Mouse (Mus musculus) CH12.LX (cell line): ENCODE measurements around the gene Ccdc28b. TPM values are rescaled to one million over a fixed set of nuclear protein-coding genes. Genes with fewer than 3 reads are reported as not detected.

Experiments
- DNase-seq: peaks from one replicate; pipeline ENCODE4 v3.0.0-alpha.2; 2013; ENCODE audit errors: extremely low read depth
- H3K27ac ChIP-seq: 2 replicates; pipeline ENCODE4 v1.5.1; 2012; ENCODE audit warnings: low read depth, mild to moderate bottlenecking, control low read depth, moderate library complexity; ENCODE audit not compliant: insufficient read depth
- H3K27me3 ChIP-seq: replicated peaks from 2 replicates; pipeline ENCODE3; 2012; ENCODE audit warnings: inconsistent platforms
- H3K36me3 ChIP-seq, 2 experiments: replicated peaks in 1 of 2; 2 replicates each; pipeline versions ENCODE3 to v1.6.1; 2012; ENCODE audit warnings: inconsistent platforms in 1 of 2, low read length in 1 of 2, mild to moderate bottlenecking in 1 of 2, mixed read lengths in 1 of 2, moderate library complexity in 1 of 2; ENCODE audit not compliant: control insufficient read depth in 1 of 2, insufficient read depth in 1 of 2
- H3K4me1 ChIP-seq, 2 experiments: 2 replicates each; pipeline ENCODE4 v1.6.1; 2012; ENCODE audit warnings: inconsistent platforms in 1 of 2, moderate library complexity in 1 of 2; ENCODE audit not compliant: insufficient read depth in 2 of 2, control insufficient read depth in 1 of 2
- H3K4me2 ChIP-seq: 2 replicates; pipeline ENCODE4 v1.6.1; 2012; ENCODE audit warnings: low read depth, mild to moderate bottlenecking, control low read depth; ENCODE audit not compliant: poor library complexity, insufficient read depth, severe bottlenecking
- H3K4me3 ChIP-seq, 3 experiments: fragments of 150-350 bp in 1 of 3; sonication (generic) in 1 of 3; replicated peaks in 1 of 3; 2 replicates each; pipeline versions ENCODE3 to v1.5.1; 2011 to 2012; ENCODE audit warnings: low read depth in 2 of 3, low read length in 2 of 3, mild to moderate bottlenecking in 2 of 3, moderate library complexity in 2 of 3, control low read depth in 1 of 3, improper control_type of control experiment in 1 of 3, inconsistent platforms in 1 of 3, mixed read lengths in 1 of 3; ENCODE audit not compliant: poor library complexity in 1 of 3
- H3K79me2 ChIP-seq: replicated peaks from 2 replicates; pipeline ENCODE4 v1.6.1; 2012; ENCODE audit warnings: mild to moderate bottlenecking, moderate library complexity; ENCODE audit not compliant: control insufficient read depth, poor library complexity, insufficient read depth, severe bottlenecking; ENCODE audit errors: extremely low read depth
- H3K9ac ChIP-seq: 2 replicates; pipeline ENCODE4 v1.6.1; 2012; ENCODE audit warnings: low read depth, mild to moderate bottlenecking, control low read depth, moderate library complexity; ENCODE audit not compliant: insufficient read depth
- H3K9me3 ChIP-seq: replicated peaks from 2 replicates; pipeline ENCODE3; 2012; ENCODE audit warnings: low read length, inconsistent platforms, mixed read lengths
- BHLHE40 ChIP-seq: IDR thresholded peaks from 2 replicates; pipeline ENCODE4 v1.6.1; 2011; ENCODE audit warnings: mild to moderate bottlenecking, low read depth, low read length, improper control_type of control experiment
- CHD2 ChIP-seq: IDR thresholded peaks from 2 replicates; pipeline ENCODE4 v1.6.1; 2011; ENCODE audit warnings: low read length, improper control_type of control experiment
- E2F4 ChIP-seq: IDR thresholded peaks from 2 replicates; pipeline ENCODE4 v1.6.1; 2011; ENCODE audit warnings: low read depth, low read length, improper control_type of control experiment; ENCODE audit not compliant: insufficient replicate concordance
- ELF1 ChIP-seq: IDR thresholded peaks from 2 replicates; pipeline ENCODE4 v1.6.1; 2014; ENCODE audit warnings: low read depth, mild to moderate bottlenecking, inconsistent platforms, low read length, improper control_type of control experiment
- ETS1 ChIP-seq: conservative IDR thresholded peaks from 2 replicates; pipeline ENCODE4 v1.6.1; 2012; ENCODE audit warnings: low read depth, mild to moderate bottlenecking, inconsistent platforms, low read length, improper control_type of control experiment, moderate library complexity
- GABPA ChIP-seq: IDR thresholded peaks from 2 replicates; pipeline ENCODE4 v1.6.1; 2012; ENCODE audit warnings: low read depth, low read length, improper control_type of control experiment, inconsistent platforms; ENCODE audit not compliant: insufficient replicate concordance
- KAT2A ChIP-seq: IDR thresholded peaks from 2 replicates; pipeline ENCODE4 v1.6.1; 2012; ENCODE audit warnings: low read length, improper control_type of control experiment, inconsistent platforms; ENCODE audit not compliant: insufficient replicate concordance
- MAX ChIP-seq: IDR thresholded peaks from 2 replicates; pipeline ENCODE4 v1.6.1; 2011; ENCODE audit warnings: low read length, improper control_type of control experiment
- MAZ ChIP-seq: IDR thresholded peaks from 2 replicates; pipeline ENCODE4 v1.6.1; 2012; ENCODE audit warnings: low read depth, mild to moderate bottlenecking, inconsistent platforms, low read length, improper control_type of control experiment, moderate library complexity
- MXI1 ChIP-seq: IDR thresholded peaks from 2 replicates; pipeline ENCODE4 v1.6.1; 2011; ENCODE audit warnings: mild to moderate bottlenecking, low read depth, low read length, improper control_type of control experiment
- MYC ChIP-seq: IDR thresholded peaks from 2 replicates; pipeline ENCODE4 v1.6.1; 2011; ENCODE audit warnings: low read depth, mild to moderate bottlenecking, improper control_type of control experiment, low read length
- PAX5 ChIP-seq: IDR thresholded peaks from 2 replicates; pipeline ENCODE4 v1.6.1; 2012; ENCODE audit warnings: low read length, inconsistent platforms, mixed read lengths
- POLR2A ChIP-seq: IDR thresholded peaks from 2 replicates; pipeline ENCODE4 v1.6.1; 2011; ENCODE audit warnings: low read depth, mild to moderate bottlenecking, improper control_type of control experiment, low read length
- RCOR1 ChIP-seq: conservative IDR thresholded peaks from 2 replicates; pipeline ENCODE4 v1.6.1; 2012; ENCODE audit warnings: low read depth, mild to moderate bottlenecking, inconsistent platforms, low read length, improper control_type of control experiment
- SIN3A ChIP-seq: IDR thresholded peaks from 2 replicates; pipeline ENCODE4 v1.6.1; 2012; ENCODE audit warnings: low read length, improper control_type of control experiment, inconsistent platforms
- SMC3 ChIP-seq: IDR thresholded peaks from 2 replicates; pipeline ENCODE4 v1.6.1; 2011; ENCODE audit warnings: low read depth, low read length, improper control_type of control experiment
- TCF12 ChIP-seq: IDR thresholded peaks from 2 replicates; pipeline ENCODE4 v1.6.1; 2014; ENCODE audit warnings: low read depth, mild to moderate bottlenecking, inconsistent platforms, low read length, improper control_type of control experiment
- USF1 ChIP-seq: IDR thresholded peaks from 2 replicates; pipeline ENCODE4 v1.6.1; 2014; ENCODE audit warnings: low read depth, mild to moderate bottlenecking, inconsistent platforms, low read length, improper control_type of control experiment
- dilution Hi-C: fragments of 300-500 bp; cut with MboI; formaldehyde crosslinking; loops from 2 replicates; pipeline ENCODE4 v1.14.3; 2020; ENCODE audit warnings: low sequenced_read_pairs; ENCODE audit not compliant: extremely low pct_unique_long_range_greater_than_20kb, extremely low pct_ligation_motif_present
- in situ Hi-C: fragments of 300-500 bp; cut with MboI; formaldehyde crosslinking; loops from 3 replicates; pipeline ENCODE4 v1.14.3; 2019; ENCODE audit warnings: low sequenced_read_pairs, low pct_ligation_motif_present, low pct_unique_long_range_greater_than_20kb, mixed read lengths
- polyA plus RNA-seq: library from polyadenylated mRNA; unstranded; fragments of >175 nt; gene quantifications from 2 replicates; pipeline ENCODE4 v1.2.1, GENCODE M21; 2012; ENCODE audit warnings: low read depth; ENCODE audit not compliant: insufficient read length
- total RNA-seq, 2 experiments: library from RNA; depleted of rRNA; stranded (reverse); fragments of 300-350 nt in 1 of 2; fragments of >200 nt in 1 of 2; gene quantifications; 2 replicates each; pipeline ENCODE4 v1.2.3; 2012 to 2014

The Ccdc28b gene
- total and polyA plus RNA-seq, 3 experiments: 24.0 to 28.0 (median 27.3) TPM

DNA sequence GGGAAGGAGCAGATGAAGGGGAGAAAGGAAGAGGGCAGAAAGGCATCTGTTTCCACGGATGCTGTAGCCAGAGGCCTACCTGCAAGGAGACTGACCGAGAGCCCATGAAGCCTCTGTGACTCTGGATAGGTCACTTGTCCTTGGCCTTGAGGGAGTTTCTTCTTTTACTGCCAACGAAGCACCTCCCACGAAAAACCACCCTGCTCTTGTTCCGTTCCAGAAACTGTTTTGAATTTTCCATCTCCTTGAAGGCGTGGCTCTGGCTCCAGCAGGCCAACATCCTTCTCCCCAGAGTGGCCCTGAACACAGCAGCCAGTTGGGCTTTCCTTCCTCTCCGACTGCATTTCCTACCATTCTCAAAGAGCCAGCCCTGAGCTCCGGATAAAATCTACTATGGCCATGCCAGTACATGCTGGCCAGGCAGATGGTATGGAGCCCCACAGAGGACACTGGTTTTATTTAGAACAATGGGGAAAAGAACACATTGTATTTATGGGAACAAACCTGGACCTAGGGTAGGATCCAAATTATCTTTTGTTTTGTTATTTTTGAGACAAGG is 2.4 kb downstream of the Ccdc28b start (continued):
- TF ChIP-seq KAT2A: 0 out of 2 replicates have a peak, but pooled peaks have one; percentile 18
- no peak for TF ChIP-seq MXI1
- peak; percentile 46 for TF ChIP-seq ETS1
- no peak for TF ChIP-seq CHD2
- no peak for TF ChIP-seq PAX5
- no peak for TF ChIP-seq MAZ
- peak; percentile 72 for TF ChIP-seq TCF12
- TF ChIP-seq SMC3: no peak
- TF ChIP-seq MYC: peak; percentile 78
- TF ChIP-seq RCOR1: no peak
- no peak for TF ChIP-seq ELF1
- no peak for TF ChIP-seq E2F4
- TF ChIP-seq GABPA: no peak
- no peak for TF ChIP-seq MAX
- no peak for TF ChIP-seq BHLHE40

DNA sequence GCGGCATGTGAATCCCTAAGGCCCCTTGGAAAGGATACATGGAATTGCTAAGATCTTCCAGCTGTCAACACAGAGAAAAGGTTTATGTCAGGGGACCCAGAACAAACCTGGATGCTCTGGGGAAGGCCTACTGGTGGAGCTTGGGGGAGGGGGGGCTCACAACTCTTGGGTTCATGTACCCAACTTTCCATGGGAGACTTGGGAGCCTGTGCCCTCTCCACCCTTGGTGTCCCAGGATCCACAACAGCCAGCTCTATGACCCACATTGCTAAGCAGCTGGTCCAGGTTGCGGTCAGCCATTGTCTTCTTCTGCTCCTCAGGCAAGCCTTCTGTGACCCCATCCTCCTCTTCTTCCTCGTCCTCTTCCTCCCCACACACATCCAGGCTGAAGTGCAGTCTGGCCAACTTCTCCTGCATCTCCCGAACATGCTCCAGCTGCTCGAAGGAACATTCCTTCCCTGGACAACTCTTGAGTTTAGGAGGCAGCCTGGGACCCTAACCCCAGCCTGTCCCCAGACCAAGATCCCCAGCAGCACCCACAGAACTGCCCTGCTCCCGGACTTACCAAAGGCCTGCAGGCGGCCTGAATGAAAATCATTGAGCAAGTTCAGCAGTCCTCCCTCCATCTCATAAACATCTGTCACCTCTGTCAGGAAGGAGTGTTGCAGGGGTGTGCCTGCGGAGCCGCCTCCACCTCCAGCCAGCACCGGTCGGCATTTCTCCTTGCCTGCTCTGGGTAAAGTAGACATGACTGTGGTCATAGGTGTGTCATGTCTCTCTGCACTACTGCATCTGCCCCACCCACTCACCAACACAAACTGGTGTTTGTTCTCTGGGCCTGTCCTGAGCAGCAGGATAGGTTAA is 3.1 kb downstream of the Ccdc28b start:
- no peak for DNase-seq
- Histone ChIP-seq H3K9me3 (no peaks in the 10 kb centered on the region), H3K79me2 (no peaks in the 10 kb centered on the region), H3K36me3 (peaks cover 21 to 38% of the 10 kb centered on the region in 2 experiments), H3K4me1 (peaks cover 11 to 65% of the 10 kb centered on the region in 2 experiments), H3K4me3 (peak overlapping the region; percentile 47 to 53 (median 49)), H3K9ac (peak overlapping the region; percentile 57), H3K27ac (peak overlapping the region; percentile 74), H3K27me3 (no peaks in the 10 kb centered on the region), H3K4me2 (peak overlapping the region; percentile 52)
- dilution Hi-C loops (no loop called here), in situ Hi-C loops (loop anchor here (25.0 kb wide), 1 partner anchor 258 kb away; no protein-coding TSS in a partner anchor)
- TF ChIP-seq POLR2A (no peak), SIN3A (no peak), GABPA (no peak), USF1 (no peak), ETS1 (no peak)
